Mouse (Mus musculus) cortical plate, adult 2 months (tissue): Measurements from ENCODE around the gene Pde5a. TPM values are rescaled to one million over a fixed set of nuclear protein-coding genes. Genes with fewer than 3 reads are reported as not detected.

ENCODE experiments used
- H3K27ac ChIP-seq: fragments of 200-500 bp; 2 replicates; pipeline ENCODE4 v1.5.1; 2012; ENCODE audit warnings: low read length, control low read depth, inconsistent platforms; ENCODE audit not compliant: insufficient read depth
- H3K4me1 ChIP-seq: fragments of 200-500 bp; 2 replicates; pipeline ENCODE4 v1.6.1; 2011; ENCODE audit warnings: low read length; ENCODE audit not compliant: control insufficient read depth, insufficient read depth
- H3K4me3 ChIP-seq: fragments of 200-500 bp; 2 replicates; pipeline ENCODE4 v1.5.1; 2011; ENCODE audit warnings: mild to moderate bottlenecking, low read length, control low read depth; ENCODE audit not compliant: insufficient read depth
- CTCF ChIP-seq: fragments of 200-500 bp; IDR thresholded peaks from 2 replicates; pipeline ENCODE4 v1.5.1; 2011; ENCODE audit warnings: mild to moderate bottlenecking, control low read depth, low read length; ENCODE audit not compliant: insufficient read depth; ENCODE audit errors: extremely low read depth
- POLR2A ChIP-seq: fragments of 200-500 bp; IDR thresholded peaks from 2 replicates; pipeline ENCODE4 v1.6.1; 2011; ENCODE audit warnings: mild to moderate bottlenecking, low read length, control low read depth; ENCODE audit not compliant: insufficient read depth; ENCODE audit errors: extremely low read depth
- polyA plus RNA-seq: library from polyadenylated mRNA; depleted of rRNA; stranded (reverse); fragments of >200 nt; gene quantifications from 2 replicates; pipeline ENCODE4 v1.2.3, GENCODE M21; 2012

Gene Pde5a
- polyA plus RNA-seq, 1 experiment = 3.9 TPM

DNA sequence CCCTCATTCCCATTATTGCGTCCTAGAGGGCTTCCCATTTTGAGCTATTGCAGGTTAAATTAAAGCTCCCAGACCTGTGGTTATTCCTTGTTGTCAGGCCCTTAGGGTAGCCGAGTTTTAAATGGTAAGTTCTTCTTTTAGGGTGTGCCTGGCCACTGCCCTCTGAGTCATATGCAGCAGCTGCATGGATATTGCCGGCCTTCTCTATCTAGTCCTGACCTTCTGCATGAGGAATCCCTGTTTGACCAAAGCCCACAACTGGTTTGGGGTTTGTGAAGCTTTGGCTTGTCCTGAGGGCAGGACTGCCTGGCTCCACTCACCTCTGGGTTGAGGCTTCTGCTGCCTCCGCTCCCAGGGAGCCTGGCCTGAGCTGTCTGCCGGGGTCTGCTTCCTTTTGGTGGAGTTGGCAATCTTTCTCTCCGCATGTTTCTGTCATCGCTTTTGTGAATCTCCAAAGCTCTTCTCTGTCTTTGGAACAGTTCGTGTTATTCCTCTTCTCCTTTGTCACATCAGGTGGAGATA lies 34.6 kb downstream of the Pde5a start:
- no peak for TF ChIP-seq POLR2A
- no peak for TF ChIP-seq CTCF
- Histone ChIP-seq H3K4me3 (no peak overlapping the region), H3K4me1 (no peaks in the 10 kb centered on the region), H3K27ac (no peak overlapping the region)

DNA sequence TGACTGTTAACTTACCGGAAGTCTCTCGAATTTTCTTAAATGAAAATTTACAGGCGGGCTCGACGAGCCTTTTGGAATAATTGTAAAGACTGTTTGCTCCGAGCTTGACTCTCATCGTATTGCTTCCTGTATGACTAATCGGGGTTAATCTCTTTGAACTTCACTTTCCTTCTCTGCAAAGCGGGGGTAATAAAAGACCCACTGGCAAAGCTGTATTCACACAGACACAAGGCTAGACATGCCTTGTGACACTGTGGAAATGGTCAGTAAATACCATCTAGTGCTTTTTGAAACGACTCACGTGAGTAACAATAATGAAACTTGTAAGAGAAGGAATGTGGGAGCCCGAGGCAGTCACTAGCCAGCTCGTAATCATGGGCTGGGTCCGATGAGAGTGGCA lies 35.0 kb downstream of the Pde5a start:
- no peak overlapping the region for H3K27ac ChIP-seq
- H3K4me1 ChIP-seq = no peaks in the 10 kb centered on the region
- no peak for TF ChIP-seq POLR2A
- no peak for TF ChIP-seq CTCF
- no peak overlapping the region for H3K4me3 ChIP-seq

DNA sequence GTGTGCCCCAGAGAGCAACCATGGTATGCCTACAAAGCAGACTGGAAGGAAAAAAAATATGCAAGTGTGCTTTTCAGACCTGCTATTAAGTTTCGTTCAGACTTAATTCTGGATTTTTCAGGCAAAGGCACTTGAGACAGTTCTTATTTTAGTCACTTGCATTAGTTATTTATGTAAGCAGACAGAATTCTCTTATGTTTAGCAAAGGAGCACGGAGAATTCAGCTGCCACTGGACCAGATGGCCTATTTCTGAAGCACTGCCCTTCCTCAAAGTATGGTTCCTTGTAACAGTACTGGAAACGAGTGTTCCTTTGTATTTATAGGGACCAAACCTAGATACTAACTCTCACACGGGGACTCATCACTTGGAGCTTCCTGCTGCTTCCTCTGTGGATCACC lies 38.2 kb downstream of the Pde5a start:
- TF ChIP-seq CTCF = no peak
- TF ChIP-seq POLR2A = no peak
- Histone ChIP-seq H3K27ac (no peak overlapping the region), H3K4me3 (no peak overlapping the region), H3K4me1 (no peaks in the 10 kb centered on the region)

DNA sequence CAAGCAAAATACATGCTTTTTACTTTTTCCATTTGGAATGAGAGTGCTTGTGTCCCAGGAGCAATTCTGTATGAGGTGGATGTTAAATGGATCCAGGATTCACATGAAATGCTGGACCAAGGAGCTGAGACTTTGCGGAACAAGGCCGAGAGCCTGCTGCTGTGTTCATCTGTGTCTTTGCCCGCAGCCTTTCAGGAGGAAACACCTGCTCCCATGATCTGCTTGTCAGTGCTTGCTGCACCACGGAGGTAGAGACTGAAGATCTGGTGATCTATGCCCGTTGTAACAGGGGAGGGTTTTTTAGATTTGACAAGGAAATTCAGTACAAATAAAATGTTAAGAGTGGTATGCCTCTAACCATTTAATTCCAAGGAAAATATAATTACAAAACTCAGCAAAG lies 39.1 kb downstream of the Pde5a start:
- peak overlapping the region; percentile 5; the same call in 1 of the 2 replicates for H3K27ac ChIP-seq

DNA sequence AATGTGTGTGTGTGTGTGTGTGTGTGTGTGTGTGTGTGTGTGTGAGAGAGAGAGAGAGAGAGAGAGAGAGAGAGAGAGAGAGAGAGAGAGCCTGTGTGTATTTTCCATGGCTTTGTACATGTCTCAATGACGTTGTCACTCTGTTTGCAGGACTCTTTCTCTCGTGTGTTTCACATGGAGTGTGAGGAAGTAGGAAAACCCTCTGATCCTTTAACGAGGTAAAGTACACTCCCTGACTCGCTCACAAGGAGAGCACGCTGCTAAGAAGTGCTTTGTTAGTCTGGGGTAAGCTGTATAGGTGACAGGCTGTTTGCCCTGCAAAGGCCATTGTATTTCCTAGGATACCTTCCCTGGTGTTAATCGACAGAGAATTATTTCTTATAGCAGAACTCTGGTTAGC lies 52.7 kb downstream of the Pde5a start:
- no peak for TF ChIP-seq POLR2A
- TF ChIP-seq CTCF = no peak
- H3K4me3 ChIP-seq = no peak overlapping the region
- no peaks in the 10 kb centered on the region for H3K4me1 ChIP-seq
- no peak overlapping the region for H3K27ac ChIP-seq

More for the DNA sequence above, 39.1 kb downstream of the Pde5a start:
- no peak overlapping the region for H3K4me3 ChIP-seq
- no peaks in the 10 kb centered on the region for H3K4me1 ChIP-seq
- no peak for TF ChIP-seq POLR2A
- TF ChIP-seq CTCF = no peak

DNA sequence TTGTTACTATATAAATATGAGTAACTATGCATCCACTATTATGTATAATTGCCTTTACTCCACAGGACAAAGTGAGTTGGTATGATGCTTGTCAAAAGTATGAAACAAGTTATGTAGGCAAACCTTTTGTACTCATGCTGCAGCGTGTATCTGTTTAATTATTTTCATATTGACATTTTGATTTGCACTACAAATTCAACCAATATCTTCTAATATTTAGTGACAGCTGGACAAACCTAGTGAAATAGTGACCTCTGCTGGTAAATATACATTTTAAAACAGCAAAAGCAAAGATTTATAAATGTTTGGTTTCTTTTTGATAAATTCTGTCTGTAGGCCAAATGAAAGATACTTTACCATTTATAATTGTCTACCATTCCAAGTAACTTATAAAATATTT lies 55.5 kb downstream of the Pde5a start:
- Histone ChIP-seq H3K27ac (no peak overlapping the region), H3K4me3 (no peak overlapping the region), H3K4me1 (no peaks in the 10 kb centered on the region)
- no peak for TF ChIP-seq CTCF
- TF ChIP-seq POLR2A = no peak

DNA sequence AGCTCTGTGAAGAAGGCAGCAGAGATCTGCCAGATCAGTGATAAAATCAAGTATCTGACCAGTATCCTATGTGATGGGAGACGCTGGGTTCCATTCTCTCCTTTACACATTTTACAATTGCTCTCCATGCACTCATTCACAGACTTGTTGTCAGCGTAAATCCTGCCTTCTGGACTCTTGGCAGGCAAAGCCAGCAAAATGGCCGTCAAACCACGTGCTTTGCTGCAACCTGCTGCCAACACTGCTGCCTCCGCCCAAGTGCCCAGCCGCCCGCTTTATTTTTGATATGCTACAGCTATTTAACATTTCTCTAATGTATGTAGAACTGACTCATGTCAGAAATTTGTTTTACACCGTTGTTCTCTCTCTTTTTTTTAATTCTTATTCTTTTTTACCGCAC lies 59.6 kb downstream of the Pde5a start:
- TF ChIP-seq CTCF (no peak), POLR2A (no peak)
- H3K4me1 ChIP-seq = no peaks in the 10 kb centered on the region
- no peak overlapping the region for H3K27ac ChIP-seq
- no peak overlapping the region for H3K4me3 ChIP-seq

DNA sequence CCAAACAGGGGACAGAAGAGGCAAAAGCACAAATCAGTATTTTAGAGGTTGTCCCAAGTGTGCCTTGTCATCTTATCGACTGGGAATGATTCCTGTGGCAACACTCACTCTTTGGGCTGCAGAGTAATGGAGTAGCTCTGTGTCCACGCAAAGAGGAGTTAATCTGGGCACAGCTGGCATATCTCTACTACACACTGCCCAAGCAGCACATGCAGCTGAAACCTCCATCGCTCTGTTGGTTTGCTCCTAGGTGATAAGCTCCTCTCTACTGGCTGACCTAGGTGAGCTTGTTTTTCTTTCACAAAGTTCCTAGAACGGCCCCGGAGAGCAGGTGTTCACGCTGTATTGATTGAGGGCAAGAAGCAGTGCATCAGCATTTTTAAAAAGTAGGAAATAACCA lies 60.8 kb downstream of the Pde5a start:
- H3K27ac ChIP-seq = no peak overlapping the region
- no peaks in the 10 kb centered on the region for H3K4me1 ChIP-seq
- TF ChIP-seq POLR2A (no peak), CTCF (no peak)
- H3K4me3 ChIP-seq = no peak overlapping the region

DNA sequence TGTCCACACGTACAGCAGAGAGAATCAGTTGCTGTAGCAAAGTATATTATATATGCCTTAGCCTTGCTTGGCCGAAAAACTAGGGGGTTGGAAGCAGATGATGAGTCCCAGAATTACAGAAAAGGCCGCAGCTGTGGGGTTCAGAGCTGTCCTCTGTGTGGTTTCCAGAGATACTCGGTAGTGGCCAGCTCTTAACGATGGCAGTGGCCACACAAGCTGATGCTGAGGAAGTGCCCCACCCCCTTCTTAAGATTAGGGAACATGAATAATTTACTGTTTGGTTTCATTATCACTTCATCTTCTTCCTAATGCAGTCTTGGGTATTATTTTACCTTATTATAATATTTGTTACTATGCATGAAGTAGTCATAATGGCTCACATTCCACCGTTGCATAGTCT lies 71.3 kb downstream of the Pde5a start:
- Histone ChIP-seq H3K27ac (no peak overlapping the region), H3K4me3 (no peak overlapping the region), H3K4me1 (no peaks in the 10 kb centered on the region)
- no peak for TF ChIP-seq CTCF
- no peak for TF ChIP-seq POLR2A

DNA sequence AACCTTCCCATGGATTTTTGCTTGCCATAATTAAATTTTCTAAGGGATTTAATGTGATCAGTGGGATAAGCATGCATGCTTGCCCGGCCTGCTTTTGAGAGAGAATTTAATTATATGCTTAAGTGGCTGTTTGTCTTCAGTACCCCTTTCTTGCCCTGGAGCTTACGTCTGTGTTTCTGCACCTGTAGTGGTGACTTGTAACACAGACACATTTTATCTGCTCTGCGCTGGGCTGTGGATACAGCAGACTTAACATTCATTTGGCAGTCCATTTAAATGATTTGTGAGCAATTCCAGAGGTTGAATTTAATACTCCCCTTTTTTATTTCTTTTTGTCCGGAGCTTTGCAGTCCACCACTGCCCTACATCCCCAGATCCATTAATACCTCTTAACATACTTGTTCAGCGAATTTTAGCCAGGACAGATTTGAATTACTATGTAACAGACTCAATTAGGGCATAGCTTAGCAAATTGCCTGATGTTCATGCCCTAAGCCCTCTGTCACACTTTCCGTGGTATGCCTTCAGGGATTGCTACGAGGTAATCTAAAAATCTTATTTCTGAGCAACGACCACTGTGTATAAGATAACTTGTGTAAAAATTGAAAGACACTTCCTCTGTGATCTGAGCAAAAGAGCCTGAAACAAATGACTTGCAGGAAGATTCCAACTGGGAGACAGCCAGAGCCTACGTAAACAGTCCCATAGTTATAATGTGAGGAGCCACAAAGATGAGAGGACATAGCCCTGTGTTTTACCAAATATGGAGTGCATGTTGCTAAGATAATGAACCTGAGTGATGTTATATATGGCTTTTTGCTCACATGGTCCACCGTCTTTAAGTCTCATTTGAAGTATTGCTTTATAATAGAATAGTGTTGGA lies 72.0 kb downstream of the Pde5a start:
- TF ChIP-seq CTCF (no peak), POLR2A (no peak)
- no peak overlapping the region for H3K4me3 ChIP-seq

More for the DNA sequence above, 72.0 kb downstream of the Pde5a start:
- no peak overlapping the region for H3K27ac ChIP-seq
- H3K4me1 ChIP-seq = no peaks in the 10 kb centered on the region
